Mouse (Mus musculus) forebrain, embryonic 11.5 days (tissue): ENCODE results near the gene Pus10. TPM values are rescaled to one million over a fixed set of nuclear protein-coding genes. Genes with fewer than 3 reads are reported as not detected.

Experiments
- ATAC-seq: fragments of 200-750 bp; cut with Nextera tagmentation; replicated peaks from 2 replicates; pipeline ENCODE4 v1.8.0; 2017; ENCODE audit warnings: moderate TSS enrichment; ENCODE audit not compliant: low FRiP score
- DNase-seq: peaks from one replicate; pipeline ENCODE4 v3.0.0-alpha.2; 2017; ENCODE audit warnings: low spot score
- H3K27ac ChIP-seq: fragments of 300-500 bp; sonication (generic); 2 replicates; pipeline ENCODE4 v1.5.1; 2014; ENCODE audit warnings: low read depth, low read length
- H3K27me3 ChIP-seq: fragments of 300-500 bp; sonication (generic); 2 replicates; pipeline ENCODE4 v1.6.1; 2014; ENCODE audit warnings: mild to moderate bottlenecking, low read length, mixed read lengths; ENCODE audit not compliant: control insufficient read depth, insufficient read depth
- H3K36me3 ChIP-seq: fragments of 300-500 bp; sonication (generic); 2 replicates; pipeline ENCODE4 v1.6.1; 2014; ENCODE audit warnings: mild to moderate bottlenecking, low read length, moderate library complexity, mixed read lengths; ENCODE audit not compliant: control insufficient read depth, insufficient read depth
- H3K4me1 ChIP-seq: fragments of 300-500 bp; sonication (generic); replicated peaks from 2 replicates; pipeline ENCODE4 v1.6.1; 2014; ENCODE audit warnings: low read length, mixed read lengths; ENCODE audit not compliant: control insufficient read depth, insufficient read depth
- H3K4me2 ChIP-seq: fragments of 300-500 bp; sonication (generic); 2 replicates; pipeline ENCODE4 v1.6.1; 2014; ENCODE audit warnings: low read depth, mild to moderate bottlenecking, low read length, moderate library complexity, mixed read lengths; ENCODE audit not compliant: severe bottlenecking
- H3K4me3 ChIP-seq: fragments of 300-500 bp; sonication (generic); 2 replicates; pipeline ENCODE4 v1.5.1; 2014; ENCODE audit warnings: low read depth, low read length
- H3K9ac ChIP-seq: fragments of 300-500 bp; sonication (generic); 2 replicates; pipeline ENCODE4 v1.6.1; 2014; ENCODE audit warnings: low read length
- H3K9me3 ChIP-seq: fragments of 300-500 bp; sonication (generic); 2 replicates; pipeline ENCODE4 v1.6.1; 2016; ENCODE audit warnings: low read length, mixed read lengths; ENCODE audit not compliant: control insufficient read depth
- WGBS: fragments of 180-500 bp; shearing (Covaris S2); extraction: QIAGEN DNeasy Blood & Tissue Kit; methylation state at CpG from one replicate; pipeline ENCODE4 v1.1.7; 2014; 5-methylcytosine and 5-hydroxymethylcytosine counted together
- polyA plus RNA-seq: library from polyadenylated mRNA; unstranded; fragments of >200 nt; fragmentation: Nextera tagmentation; extraction: Ambion mirVana; gene quantifications from 2 replicates; pipeline ENCODE4 v1.2.1, GENCODE M21; 2014

Pus10 gene
- polyA plus RNA-seq, 1 experiment from 2014 or later: 30.8 TPM

DNA sequence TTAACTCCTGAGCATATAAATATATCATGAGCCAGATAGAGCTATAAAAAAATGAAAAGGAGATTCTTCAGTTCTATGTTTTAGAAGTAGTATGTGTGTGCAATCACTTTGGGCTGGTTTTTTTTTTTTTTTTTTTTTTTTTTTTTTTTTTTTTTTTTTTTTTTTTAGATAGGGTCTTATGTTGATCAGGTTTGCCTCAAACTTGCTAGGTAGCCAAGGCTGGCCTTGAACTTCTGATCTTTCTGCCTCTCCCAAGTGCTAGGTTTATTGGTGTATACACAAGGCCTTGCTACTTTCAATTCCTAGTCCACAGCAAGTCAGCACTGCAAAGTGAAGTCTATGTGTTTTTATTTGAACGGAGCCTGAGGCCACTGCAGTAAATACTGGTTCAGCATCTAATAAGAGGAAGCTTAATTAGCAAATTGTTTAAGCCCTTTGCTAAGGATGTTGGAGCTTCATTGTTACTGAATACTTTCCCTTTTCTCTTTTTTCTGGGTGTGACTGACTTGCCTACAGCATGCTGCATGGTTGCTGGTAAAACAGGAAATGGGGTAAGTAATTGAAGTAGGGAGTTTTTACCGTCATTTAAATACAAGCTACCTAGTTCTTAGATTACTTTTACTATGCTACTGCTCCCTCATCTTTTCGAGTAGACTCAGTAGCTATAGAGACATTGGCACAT lies 34.1 kb downstream of the Pus10 start:
- DNase-seq (no peak), ATAC-seq (no peak)
- H3K27me3 ChIP-seq: no peaks in the 10 kb centered on the region
- no peak overlapping the region for H3K27ac ChIP-seq
- no peaks in the 10 kb centered on the region for H3K4me1 ChIP-seq
- no peaks in the 10 kb centered on the region for H3K9me3 ChIP-seq
- no peaks in the 10 kb centered on the region; the same call in 1 of the 2 replicates for H3K36me3 ChIP-seq
- WGBS: 71% methylated on average over 3 of the region's 3 CpGs
- no peak overlapping the region for H3K9ac ChIP-seq
- H3K4me2 ChIP-seq: no peak overlapping the region
- H3K4me3 ChIP-seq: no peak overlapping the region

DNA sequence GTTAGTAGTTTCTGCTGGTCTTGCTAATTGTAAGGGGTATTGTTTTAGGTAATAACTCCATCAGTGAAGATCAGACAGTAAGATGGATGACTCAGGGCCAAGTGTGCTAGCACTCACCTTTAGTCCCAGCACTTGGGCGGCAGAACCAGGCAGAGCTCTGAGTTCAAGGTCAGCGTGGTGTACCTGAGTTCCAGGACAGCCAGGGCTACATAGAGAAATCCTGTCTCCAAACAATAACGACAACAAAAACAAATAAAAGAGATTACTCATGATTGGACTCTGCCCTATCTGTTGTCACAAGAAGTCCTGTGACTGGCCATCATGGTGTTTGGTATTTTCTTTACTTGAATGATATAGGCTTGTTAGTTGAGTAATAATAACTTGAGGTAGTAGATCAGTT lies 36.4 kb downstream of the Pus10 start:
- Histone ChIP-seq H3K9me3 (no peaks in the 10 kb centered on the region), H3K4me3 (no peak overlapping the region), H3K36me3 (no peaks in the 10 kb centered on the region; the same call in 1 of the 2 replicates), H3K4me2 (no peak overlapping the region), H3K4me1 (no peaks in the 10 kb centered on the region), H3K27ac (no peak overlapping the region), H3K27me3 (no peaks in the 10 kb centered on the region), H3K9ac (no peak overlapping the region)
- ATAC-seq: no peak
- no peak for DNase-seq
- WGBS: 97% methylated on average over 3 of the region's 3 CpGs

DNA sequence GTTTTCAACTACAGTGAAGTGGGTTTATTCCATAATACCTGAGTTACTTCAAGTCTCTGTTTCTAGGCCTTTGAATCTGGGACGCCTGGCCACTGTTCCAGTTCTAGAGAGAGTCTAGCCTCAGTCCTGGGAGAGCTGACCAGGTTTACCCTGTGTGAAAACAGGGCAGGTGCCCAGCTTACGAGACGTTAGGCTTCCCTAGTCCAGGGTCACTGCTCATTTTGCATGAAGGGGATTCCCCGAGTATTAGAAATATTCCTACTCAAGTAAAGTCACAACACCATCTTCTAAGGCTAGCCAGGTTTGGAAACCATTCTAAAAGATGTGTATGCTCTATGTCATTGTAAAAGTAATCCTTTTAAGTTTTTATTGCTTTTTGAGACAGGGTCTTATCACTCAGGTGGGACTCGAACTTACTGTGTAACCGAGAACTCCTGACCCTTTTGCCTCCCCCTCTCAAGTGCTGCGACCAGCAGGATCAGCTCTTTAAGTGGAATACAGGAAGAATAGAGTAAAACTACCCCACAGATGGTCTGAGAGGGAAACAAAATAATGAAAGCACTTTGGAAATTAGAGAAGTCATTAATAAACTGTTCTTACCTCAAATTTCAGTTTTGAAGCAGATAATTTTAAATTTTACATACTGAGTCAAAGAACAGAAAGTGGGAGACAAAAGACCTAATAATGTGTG lies 39.3 kb downstream of the Pus10 start:
- Histone ChIP-seq H3K27ac (no peak overlapping the region), H3K4me2 (no peak overlapping the region), H3K4me1 (no peaks in the 10 kb centered on the region), H3K4me3 (no peak overlapping the region), H3K9ac (no peak overlapping the region), H3K27me3 (no peaks in the 10 kb centered on the region), H3K9me3 (no peaks in the 10 kb centered on the region), H3K36me3 (no peaks in the 10 kb centered on the region; the same call in 1 of the 2 replicates)
- ATAC-seq (no peak), DNase-seq (no peak)
- 87% methylated on average over 7 of the region's 7 CpGs for WGBS

DNA sequence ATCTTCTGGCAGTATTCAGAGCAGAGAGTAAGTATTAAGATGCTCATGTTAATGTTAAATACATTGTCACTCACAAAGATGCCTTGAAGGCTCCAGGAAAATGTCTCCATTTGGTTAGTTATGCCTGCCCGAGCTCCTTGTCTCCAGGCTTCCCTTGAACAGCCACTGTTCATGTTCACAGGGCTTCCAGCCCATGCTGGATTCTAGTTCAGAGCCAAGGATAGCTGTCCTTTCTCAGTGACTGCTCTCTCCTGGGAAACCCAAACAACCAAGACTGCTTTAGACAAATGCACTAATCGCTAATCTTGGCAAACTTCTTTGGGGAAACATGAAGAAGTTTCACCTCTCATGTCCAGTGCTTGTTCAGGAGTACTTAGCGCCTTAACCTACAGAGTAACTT lies 46.8 kb downstream of the Pus10 start:
- Histone ChIP-seq H3K9ac (no peak overlapping the region), H3K27me3 (no peaks in the 10 kb centered on the region), H3K4me1 (no peaks in the 10 kb centered on the region), H3K9me3 (no peaks in the 10 kb centered on the region), H3K4me2 (no peak overlapping the region), H3K27ac (no peak overlapping the region), H3K36me3 (no peaks in the 10 kb centered on the region; the same call in 1 of the 2 replicates), H3K4me3 (no peak overlapping the region)
- ATAC-seq: no peak
- 88% methylated on average over 3 of the region's 3 CpGs for WGBS
- DNase-seq: no peak

DNA sequence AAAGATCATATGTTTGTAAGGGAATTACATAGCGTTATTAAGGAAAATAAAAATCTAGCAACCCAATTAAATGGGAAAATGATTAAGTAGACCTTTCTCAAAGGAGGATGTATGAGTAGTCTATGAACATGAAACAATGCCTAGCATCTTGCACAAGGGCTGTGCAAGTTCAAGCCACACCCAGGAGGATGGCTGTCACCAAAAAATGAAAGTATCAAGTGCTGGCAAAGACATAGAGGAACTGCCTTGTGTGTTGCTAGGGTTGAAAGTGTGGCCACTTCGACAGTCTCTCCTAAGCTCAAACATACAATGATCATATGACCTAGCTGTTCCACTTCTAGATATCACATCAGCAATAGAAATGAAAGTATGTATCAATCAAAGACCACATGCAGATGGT lies 53.4 kb downstream of the Pus10 start:
- WGBS: 95% methylated on average over 2 of the region's 2 CpGs
- Histone ChIP-seq H3K36me3 (peaks cover 5% of the 10 kb centered on the region; the same call in 1 of the 2 replicates), H3K4me3 (no peak overlapping the region)

DNA sequence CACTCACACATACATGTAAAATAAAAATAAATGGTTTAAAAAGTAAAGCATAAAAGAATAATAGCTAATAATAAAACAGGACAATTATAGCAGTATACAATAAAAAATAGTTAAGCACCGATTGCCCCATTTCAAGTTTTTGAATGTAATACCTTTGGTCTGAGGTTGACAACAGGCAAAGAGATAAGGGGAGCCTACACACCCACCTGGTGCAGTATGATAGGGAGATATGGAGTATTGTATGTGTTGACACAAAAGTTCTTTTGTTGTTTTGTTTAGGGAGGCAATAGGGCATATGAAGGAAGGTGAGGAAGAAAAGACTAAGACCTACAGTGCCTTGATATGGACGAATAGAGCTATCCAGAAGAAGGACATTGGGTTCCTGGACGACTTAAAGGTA lies 54.4 kb downstream of the Pus10 start:
- DNase-seq (no peak), ATAC-seq (no peak)
- Histone ChIP-seq H3K27me3 (no peaks in the 10 kb centered on the region), H3K36me3 (peaks cover 5% of the 10 kb centered on the region; the same call in 1 of the 2 replicates), H3K4me2 (no peak overlapping the region), H3K9me3 (no peaks in the 10 kb centered on the region), H3K4me3 (no peak overlapping the region), H3K4me1 (no peaks in the 10 kb centered on the region), H3K9ac (no peak overlapping the region), H3K27ac (no peak overlapping the region)
- 88% methylated on average over 3 of the region's 3 CpGs for WGBS

More for the DNA sequence above, 53.4 kb downstream of the Pus10 start:
- ATAC-seq (no peak), DNase-seq (no peak)
- Histone ChIP-seq H3K27me3 (no peaks in the 10 kb centered on the region), H3K27ac (no peak overlapping the region), H3K9ac (no peak overlapping the region), H3K9me3 (no peaks in the 10 kb centered on the region), H3K4me2 (no peak overlapping the region), H3K4me1 (no peaks in the 10 kb centered on the region)

DNA sequence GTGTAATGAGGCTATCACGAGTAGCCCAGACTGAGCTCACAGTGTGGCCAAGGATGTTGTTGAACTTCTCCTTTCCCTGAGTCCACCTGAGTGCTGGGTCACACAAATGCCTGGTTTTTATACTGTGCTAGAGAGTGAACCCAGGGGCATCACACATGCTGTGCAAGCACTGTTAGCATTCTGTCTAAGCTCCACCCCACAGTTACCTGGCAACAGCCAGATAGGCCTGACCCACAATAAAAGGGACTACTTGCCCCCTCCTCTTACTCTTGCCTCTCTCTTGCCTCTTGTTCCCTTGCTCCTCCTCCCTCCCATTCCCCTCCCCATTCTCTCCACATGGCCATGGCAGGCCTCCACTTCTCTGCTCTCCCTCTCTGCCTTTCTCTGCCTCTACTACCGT lies 56.9 kb downstream of the Pus10 start:
- ATAC-seq (peak; percentile 58; the same call in 1 of the 2 replicates), DNase-seq (no peak)
- 28% methylated on average over 2 of the region's 2 CpGs for WGBS
- Histone ChIP-seq H3K9me3 (no peaks in the 10 kb centered on the region), H3K27ac (no peak overlapping the region), H3K4me3 (no peak overlapping the region), H3K27me3 (no peaks in the 10 kb centered on the region), H3K36me3 (peaks cover 5% of the 10 kb centered on the region; the same call in 1 of the 2 replicates), H3K4me1 (no peaks in the 10 kb centered on the region), H3K4me2 (no peak overlapping the region), H3K9ac (no peak overlapping the region)

DNA sequence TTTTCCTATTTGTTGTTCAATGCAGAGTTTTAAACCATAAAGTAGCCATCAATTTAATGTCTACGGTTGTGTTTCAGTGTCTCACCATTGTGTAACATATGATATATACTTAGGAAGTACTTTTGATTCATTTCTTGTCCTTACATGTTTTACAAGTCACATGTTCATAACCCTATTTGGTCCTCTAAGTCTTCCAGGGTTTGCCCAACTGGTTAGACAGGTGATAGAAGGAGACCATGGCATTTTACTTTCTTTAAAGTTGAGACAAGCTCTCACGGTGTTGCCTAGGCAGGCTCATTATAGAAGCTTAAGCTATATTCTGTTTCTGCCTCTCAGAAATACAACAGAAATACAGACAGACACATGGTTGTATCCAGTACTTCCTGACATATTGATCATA lies 60.4 kb downstream of the Pus10 start:
- 94% methylated on average over 2 of the region's 2 CpGs for WGBS
- no peaks in the 10 kb centered on the region for H3K27me3 ChIP-seq
- H3K4me2 ChIP-seq: no peak overlapping the region
- no peak overlapping the region for H3K4me3 ChIP-seq
- no peak overlapping the region for H3K27ac ChIP-seq
- DNase-seq (no peak), ATAC-seq (no peak)
- no peaks in the 10 kb centered on the region; the same call in 1 of the 2 replicates for H3K36me3 ChIP-seq
- no peak overlapping the region for H3K9ac ChIP-seq
- no peaks in the 10 kb centered on the region for H3K9me3 ChIP-seq
- H3K4me1 ChIP-seq: no peaks in the 10 kb centered on the region
